14 mouse cellular contexts compared by ENCODE assay signal in the genomic region with DNA sequence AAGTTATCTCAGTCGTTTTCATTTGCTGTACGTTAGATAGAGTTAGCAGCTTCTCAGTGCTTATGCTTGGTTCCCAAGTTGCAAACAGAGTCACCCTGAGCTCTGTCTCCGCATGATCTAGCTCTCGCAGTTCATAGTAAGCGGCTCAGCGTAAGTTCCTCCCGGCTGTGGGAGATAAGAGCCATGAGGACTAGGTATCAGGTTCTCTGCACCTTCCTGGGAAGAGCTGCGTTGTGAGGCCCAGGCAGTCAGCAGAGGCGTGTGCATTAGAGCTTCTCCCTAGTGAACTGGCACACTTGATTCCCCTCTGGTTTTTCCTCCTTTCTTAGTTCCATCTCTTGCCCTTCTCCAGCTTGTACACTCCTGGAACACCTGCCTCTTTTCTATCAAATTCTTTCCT.
DNase-seq lines count a peak whose midpoint lies in the region; ATAC-seq and TF ChIP-seq lines count a peak whose summit lies in the region.
"Had no signal": no experiment of that assay in that cellular context is flagged by ENCODE, and none has a peak within 500 bp of the region (broad histone marks: within the 10 kb centered on the region; RNA-seq: fewer than 3 reads in every experiment).

No protein-coding gene starts in this region.

- H3K36me3 ChIP-seq in heart, postnatal 0 days (replicated peaks; ENCODE audit: control insufficient read depth, insufficient read depth, low read length), result no peaks in the 10 kb centered on the region
- H3K36me3 ChIP-seq in hindbrain, postnatal 0 days (ENCODE audit: insufficient read depth, low read length), result no peaks in the 10 kb centered on the region
- H3K36me3 ChIP-seq: embryonic facial prominence, embryonic 12.5 days; forebrain, embryonic 15.5 days; midbrain, embryonic 12.5 days; neural tube, embryonic 12.5 days had no signal

- no peak for ATAC-seq in heart, postnatal 0 days (ENCODE audit: insufficient read depth, low read depth)
- peak; percentile 99 for ATAC-seq in erythroblast, adult 5-6 weeks (replicated peaks; ENCODE audit: low FRiP score, poor library complexity, severe bottlenecking)
- ATAC-seq in megakaryocyte, adult 5-6 weeks (ENCODE audit: poor library complexity, severe bottlenecking), result 0 out of 2 replicates have a peak, but pooled peaks have one; percentile 18
- ATAC-seq in hindbrain, postnatal 0 days, result no peak
- ATAC-seq: forebrain, embryonic 15.5 days had no signal

- no peak for DNase-seq in heart, postnatal 0 days (ENCODE audit: low spot score)
- DNase-seq in heart, postnatal 25 days (ENCODE audit: low spot score), result no peak
- DNase-seq in c-Kit-negative CD71-positive TER-119-positive erythroid progenitor cells, embryonic 14.5 days (ENCODE audit: low read depth, low spot score), result peak; percentile 74
- no peak for DNase-seq in frontal cortex, postnatal 14 days (ENCODE audit: low spot score in 2 of 2)
- no peak for DNase-seq in hindbrain, postnatal 0 days (ENCODE audit: low spot score)
- DNase-seq: cerebellum, adult 9-10 months; kidney, adult 11 months; lung, adult 18-20 months had no signal

- peaks cover 9% of the 10 kb centered on the region; the same call in 1 of the 2 replicates for H3K4me1 ChIP-seq in heart, postnatal 0 days (ENCODE audit: control insufficient read depth, insufficient read depth)
- H3K4me1 ChIP-seq in hindbrain, postnatal 0 days (ENCODE audit: insufficient read depth, low read length), result no peaks in the 10 kb centered on the region
- H3K4me1 ChIP-seq: embryonic facial prominence, embryonic 12.5 days; forebrain, embryonic 15.5 days; midbrain, embryonic 12.5 days; neural tube, embryonic 12.5 days had no signal

- peak overlapping the region; percentile 6; the same call in 1 of the 2 replicates for H3K27ac ChIP-seq in heart, postnatal 0 days (ENCODE audit: low read depth)
- no peak overlapping the region for H3K27ac ChIP-seq in hindbrain, postnatal 0 days
- H3K27ac ChIP-seq: embryonic facial prominence, embryonic 12.5 days; forebrain, embryonic 15.5 days; midbrain, embryonic 12.5 days; neural tube, embryonic 12.5 days had no signal

- no peaks in the 10 kb centered on the region for H3K27me3 ChIP-seq in heart, postnatal 0 days (ENCODE audit: control insufficient read depth, insufficient read depth, low read length)
- H3K27me3 ChIP-seq in hindbrain, postnatal 0 days (ENCODE audit: insufficient read depth, low read length), result no peaks in the 10 kb centered on the region
- H3K27me3 ChIP-seq: embryonic facial prominence, embryonic 12.5 days; forebrain, embryonic 15.5 days; midbrain, embryonic 12.5 days; neural tube, embryonic 12.5 days had no signal

- intact Hi-C loops in heart, postnatal 25 days (cut with DNase I), result no loop called here

- no peak for TF ChIP-seq CTCF in heart, postnatal 0 days (IDR thresholded peaks at IDR 0.05; ENCODE audit: low read depth)
- no peak for TF ChIP-seq CTCF in hindbrain, postnatal 0 days (IDR thresholded peaks at IDR 0.05; ENCODE audit: low read depth)

- TF ChIP-seq EP300 in heart, postnatal 0 days (IDR thresholded peaks at IDR 0.05; ENCODE audit: low read depth), result no peak

- no peak overlapping the region for H3K4me3 ChIP-seq in heart, postnatal 0 days (ENCODE audit: low read depth, low read length)
- H3K4me3 ChIP-seq in hindbrain, postnatal 0 days (ENCODE audit: low read length), result no peak overlapping the region
- H3K4me3 ChIP-seq: embryonic facial prominence, embryonic 12.5 days; forebrain, embryonic 15.5 days; midbrain, embryonic 12.5 days; neural tube, embryonic 12.5 days had no signal

- H3K4me2 ChIP-seq in heart, postnatal 0 days (ENCODE audit: low read depth, low read length), result peak overlapping the region; percentile 7; the same call in 1 of the 2 replicates
- H3K4me2 ChIP-seq in hindbrain, postnatal 0 days (ENCODE audit: low read depth, low read length), result no peak overlapping the region
- H3K4me2 ChIP-seq: embryonic facial prominence, embryonic 12.5 days; forebrain, embryonic 15.5 days; midbrain, embryonic 12.5 days; neural tube, embryonic 12.5 days had no signal

- H3K9me3 ChIP-seq in heart, postnatal 0 days (replicated peaks; ENCODE audit: control insufficient read depth, low read length), result no peaks in the 10 kb centered on the region
- H3K9me3 ChIP-seq in hindbrain, postnatal 0 days (ENCODE audit: low read length), result no peaks in the 10 kb centered on the region
- H3K9me3 ChIP-seq: embryonic facial prominence, embryonic 12.5 days; forebrain, embryonic 15.5 days; midbrain, embryonic 12.5 days; neural tube, embryonic 12.5 days had no signal

- WGBS in heart, postnatal 0 days, result 25% methylated on average over 9 of the region's 9 CpGs
- 77% methylated on average over 9 of the region's 9 CpGs for WGBS in hindbrain, postnatal 0 days

- no peak overlapping the region for H3K9ac ChIP-seq in heart, postnatal 0 days (replicated peaks; ENCODE audit: low read depth, low read length)
- no peak overlapping the region for H3K9ac ChIP-seq in hindbrain, postnatal 0 days (replicated peaks; ENCODE audit: low read length)
- H3K9ac ChIP-seq: embryonic facial prominence, embryonic 12.5 days; forebrain, embryonic 15.5 days; midbrain, embryonic 12.5 days; neural tube, embryonic 12.5 days had no signal

Comparison
In these comparisons a context has a peak if more than half of its experiments do, and no peak if none do; other contexts are left out.
1. ATAC-seq: peak in erythroblast, adult 5-6 weeks (single experiment) and megakaryocyte, adult 5-6 weeks (single experiment); none in heart, postnatal 0 days (single experiment) and hindbrain, postnatal 0 days (single experiment).